Mouse (Mus musculus): Measurements from ENCODE around the gene March6. TPM values are rescaled to one million over a fixed set of nuclear protein-coding genes. Genes with fewer than 3 reads are reported as not detected.

March6 gene
- polyA plus RNA-seq, 1 experiment = 109 TPM

DNA sequence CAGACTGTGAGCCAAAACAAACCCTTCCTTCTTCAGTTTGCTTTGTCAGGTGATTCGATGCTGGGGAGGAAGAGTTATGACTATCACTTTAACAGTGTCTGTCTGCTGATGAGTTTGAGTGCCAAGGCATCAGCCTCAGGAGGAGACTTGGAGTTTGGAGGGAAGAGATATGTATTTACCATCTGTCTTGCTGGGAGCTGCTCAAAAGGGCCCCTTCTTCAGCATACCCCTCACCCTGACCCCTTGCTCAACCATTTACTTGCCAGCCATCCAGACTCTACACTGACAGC is 9.6 kb upstream of the March6 start:
- no peak for DNase-seq (ENCODE audit: low read depth)
- TF ChIP-seq CTCF (IDR thresholded peaks at IDR 0.05; ENCODE audit: borderline replicate concordance, extremely low read depth, insufficient read depth, insufficient read length) = no peak
- no peak for TF ChIP-seq POLR2A (IDR thresholded peaks at IDR 0.05; ENCODE audit: borderline replicate concordance, extremely low read depth, insufficient read depth, insufficient read length, poor library complexity, severe bottlenecking)

- no peak for DNase-seq (ENCODE audit: low read depth)
- TF ChIP-seq POLR2A (IDR thresholded peaks at IDR 0.05; ENCODE audit: borderline replicate concordance, extremely low read depth, insufficient read depth, insufficient read length, poor library complexity, severe bottlenecking) = no peak
- no peak for TF ChIP-seq CTCF (IDR thresholded peaks at IDR 0.05; ENCODE audit: borderline replicate concordance, extremely low read depth, insufficient read depth, insufficient read length)
These were observed 9.0 kb upstream of the March6 start for GRCm38 (mm10) chr15:31539643-31540512.

GRCm38 (mm10) chr15:31538346-31538745 is 7.5 kb upstream of the March6 start:
- TF ChIP-seq CTCF (IDR thresholded peaks at IDR 0.05; ENCODE audit: borderline replicate concordance, extremely low read depth, insufficient read depth, insufficient read length) = no peak
- TF ChIP-seq POLR2A (IDR thresholded peaks at IDR 0.05; ENCODE audit: borderline replicate concordance, extremely low read depth, insufficient read depth, insufficient read length, poor library complexity, severe bottlenecking) = no peak
- no peak for DNase-seq (ENCODE audit: low read depth)

DNA sequence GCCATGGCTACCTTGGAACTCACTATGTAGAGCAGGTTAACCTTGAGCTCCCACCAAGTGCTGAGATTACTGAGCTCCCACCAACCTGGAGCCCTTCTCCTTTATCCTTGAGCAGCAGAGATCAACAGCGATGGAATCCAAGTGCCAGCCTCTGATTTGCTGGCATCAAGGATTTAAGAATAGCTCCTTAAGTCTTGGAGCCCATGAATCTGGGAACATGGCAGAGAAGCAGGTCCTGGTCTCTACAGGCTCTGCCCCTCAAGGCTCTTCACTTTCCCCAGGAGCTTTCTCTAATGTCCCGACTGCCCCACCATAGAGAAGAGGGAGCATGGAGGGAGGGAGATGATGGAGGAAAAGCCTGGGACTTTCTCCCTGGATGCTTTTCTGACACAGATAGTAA is 6.9 kb upstream of the March6 start:
- no peak for DNase-seq (ENCODE audit: low read depth)
- no peak for TF ChIP-seq POLR2A (IDR thresholded peaks at IDR 0.05; ENCODE audit: borderline replicate concordance, extremely low read depth, insufficient read depth, insufficient read length, poor library complexity, severe bottlenecking)

DNA sequence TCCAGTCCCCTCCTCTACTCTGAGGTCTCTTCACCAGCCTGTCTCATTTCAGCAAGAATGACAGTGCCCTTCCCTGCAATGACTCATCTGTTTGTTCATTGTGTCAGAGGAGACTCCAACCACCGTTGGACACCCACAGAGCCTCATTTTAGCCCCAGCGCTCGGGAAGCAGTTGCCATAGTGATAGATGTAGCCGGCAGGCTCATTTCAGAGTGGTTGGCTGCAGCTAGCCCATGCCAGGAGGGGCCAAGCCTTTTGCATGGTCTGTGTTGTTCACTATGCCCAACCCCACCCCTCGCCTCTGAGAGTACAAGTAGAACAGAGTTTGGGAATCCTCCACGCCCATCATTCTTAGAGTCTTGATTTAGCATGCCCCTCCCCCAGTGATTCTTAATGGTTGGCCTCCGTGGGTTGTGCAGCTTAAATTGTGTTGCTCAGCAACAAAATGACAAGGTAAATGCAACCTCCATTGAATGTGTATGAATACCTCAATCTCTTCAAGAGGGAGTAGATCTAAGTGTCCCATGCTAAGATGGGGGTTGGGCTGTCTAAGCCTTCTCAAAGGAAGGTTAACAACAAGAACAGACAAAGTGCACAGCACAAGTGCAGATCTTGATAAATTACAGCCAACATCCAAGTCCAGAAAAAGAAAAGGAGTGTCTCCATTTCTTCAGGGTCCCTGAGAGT is 5.3 kb upstream of the March6 start:
- peak; percentile 90 for DNase-seq (ENCODE audit: low read depth)
- no peak for TF ChIP-seq POLR2A (IDR thresholded peaks at IDR 0.05; ENCODE audit: borderline replicate concordance, extremely low read depth, insufficient read depth, insufficient read length, poor library complexity, severe bottlenecking)
- no peak for TF ChIP-seq CTCF (IDR thresholded peaks at IDR 0.05; ENCODE audit: borderline replicate concordance, extremely low read depth, insufficient read depth, insufficient read length)

GRCm38 (mm10) chr15:31535259-31535855 is 4.5 kb upstream of the March6 start:
- DNase-seq (ENCODE audit: low read depth) = peak; percentile 34
- TF ChIP-seq CTCF (IDR thresholded peaks at IDR 0.05; ENCODE audit: borderline replicate concordance, extremely low read depth, insufficient read depth, insufficient read length) (no peak), POLR2A (IDR thresholded peaks at IDR 0.05; ENCODE audit: borderline replicate concordance, extremely low read depth, insufficient read depth, insufficient read length, poor library complexity, severe bottlenecking) (no peak)

DNA sequence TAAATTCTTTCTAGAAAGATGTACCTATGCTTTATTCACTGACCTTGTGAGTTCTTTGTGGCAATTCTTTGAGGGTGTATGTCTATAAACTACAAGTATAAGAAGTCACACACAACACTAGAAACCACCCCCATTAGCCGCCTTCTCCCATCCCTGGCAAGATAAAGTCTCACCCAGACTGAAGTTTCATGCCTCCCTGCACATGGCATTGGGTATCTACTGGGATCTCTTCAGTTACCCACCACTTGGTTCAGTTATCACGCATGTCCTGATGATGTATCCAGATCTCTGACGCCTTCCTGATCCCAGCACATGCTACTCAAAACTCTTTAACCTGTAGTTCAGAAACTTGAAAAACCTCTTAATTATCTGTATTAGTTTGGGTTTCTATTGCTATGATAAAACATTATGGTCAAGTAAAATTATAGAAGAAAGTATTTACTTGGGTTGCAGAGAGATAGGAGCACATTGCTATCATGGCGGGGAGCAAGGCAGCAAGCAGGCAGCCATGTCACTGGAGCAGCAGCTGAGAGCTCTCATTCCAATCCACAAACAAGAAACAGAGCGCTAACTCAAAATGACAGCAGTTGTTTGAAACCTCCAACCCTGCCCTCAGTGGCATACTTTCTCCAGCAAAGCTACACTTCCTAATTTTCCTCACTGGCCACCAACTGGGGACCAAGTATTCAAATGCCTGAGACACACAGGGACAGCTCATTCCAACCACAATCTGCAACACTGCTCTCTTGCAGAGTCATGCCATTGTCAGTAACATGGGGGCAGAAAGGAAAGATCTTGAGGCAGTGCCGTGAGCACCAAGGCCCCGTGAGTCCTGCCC is 3.8 kb upstream of the March6 start:
- TF ChIP-seq POLR2A (IDR thresholded peaks at IDR 0.05; ENCODE audit: borderline replicate concordance, extremely low read depth, insufficient read depth, insufficient read length, poor library complexity, severe bottlenecking) = no peak
- DNase-seq (ENCODE audit: low read depth) = no peak

DNA sequence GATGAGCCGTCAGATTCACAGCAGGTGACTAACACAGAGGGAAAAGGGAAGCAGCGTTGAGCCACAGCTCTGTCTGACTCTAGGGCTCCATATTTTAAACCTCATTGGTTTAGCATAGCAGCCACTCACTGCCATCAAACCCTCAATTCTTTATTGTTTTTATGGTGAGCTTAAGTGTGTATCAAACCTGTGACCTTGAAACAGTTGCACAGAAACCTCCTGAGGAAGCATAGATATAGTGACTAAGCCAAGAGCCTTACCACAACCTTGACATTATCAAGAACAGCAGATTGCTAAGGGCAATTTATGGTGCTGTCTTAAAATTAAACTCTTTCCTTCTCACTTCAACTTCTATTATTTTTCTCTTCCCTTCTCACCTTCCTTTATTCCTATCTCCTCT is 2.7 kb upstream of the March6 start:
- no peak for DNase-seq (ENCODE audit: low read depth)
- TF ChIP-seq CTCF (IDR thresholded peaks at IDR 0.05; ENCODE audit: borderline replicate concordance, extremely low read depth, insufficient read depth, insufficient read length) (no peak), POLR2A (IDR thresholded peaks at IDR 0.05; ENCODE audit: borderline replicate concordance, extremely low read depth, insufficient read depth, insufficient read length, poor library complexity, severe bottlenecking) (no peak)

DNA sequence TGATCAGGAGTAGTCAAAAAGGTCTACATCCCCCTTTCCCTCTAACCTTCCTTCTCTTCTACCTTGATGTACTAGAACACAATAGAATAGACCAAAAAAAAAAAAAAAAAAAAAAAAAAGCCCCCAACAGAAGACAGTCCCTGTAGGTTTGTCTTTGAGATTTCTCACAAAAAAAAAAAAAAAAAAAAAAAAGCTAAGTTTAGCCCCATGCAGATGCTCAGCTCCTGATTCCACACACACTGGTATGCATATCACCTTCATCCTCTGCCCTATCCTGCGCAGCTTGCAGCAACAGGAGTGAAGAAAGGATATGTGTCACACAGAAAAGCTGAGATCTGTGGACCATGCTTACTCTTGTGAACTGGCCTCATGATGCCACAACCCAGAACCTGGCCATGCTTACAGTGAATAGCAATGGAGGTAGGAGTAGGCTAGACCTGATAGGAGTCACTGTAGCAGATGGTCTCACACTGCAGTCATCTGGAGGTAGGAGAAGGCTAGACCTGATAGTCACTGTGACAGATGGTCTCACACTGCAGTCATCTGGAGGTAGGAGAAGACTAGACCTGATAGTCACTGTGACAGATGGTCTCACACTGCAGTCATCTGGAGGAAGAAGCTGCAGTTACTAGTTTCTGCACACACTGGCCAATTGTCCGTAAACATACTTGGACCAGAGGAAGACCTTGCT is 1.6 kb upstream of the March6 start:
- no peak for TF ChIP-seq POLR2A (IDR thresholded peaks at IDR 0.05; ENCODE audit: borderline replicate concordance, extremely low read depth, insufficient read depth, insufficient read length, poor library complexity, severe bottlenecking)
- no peak for TF ChIP-seq CTCF (IDR thresholded peaks at IDR 0.05; ENCODE audit: borderline replicate concordance, extremely low read depth, insufficient read depth, insufficient read length)
- DNase-seq (ENCODE audit: low read depth) = no peak

DNA sequence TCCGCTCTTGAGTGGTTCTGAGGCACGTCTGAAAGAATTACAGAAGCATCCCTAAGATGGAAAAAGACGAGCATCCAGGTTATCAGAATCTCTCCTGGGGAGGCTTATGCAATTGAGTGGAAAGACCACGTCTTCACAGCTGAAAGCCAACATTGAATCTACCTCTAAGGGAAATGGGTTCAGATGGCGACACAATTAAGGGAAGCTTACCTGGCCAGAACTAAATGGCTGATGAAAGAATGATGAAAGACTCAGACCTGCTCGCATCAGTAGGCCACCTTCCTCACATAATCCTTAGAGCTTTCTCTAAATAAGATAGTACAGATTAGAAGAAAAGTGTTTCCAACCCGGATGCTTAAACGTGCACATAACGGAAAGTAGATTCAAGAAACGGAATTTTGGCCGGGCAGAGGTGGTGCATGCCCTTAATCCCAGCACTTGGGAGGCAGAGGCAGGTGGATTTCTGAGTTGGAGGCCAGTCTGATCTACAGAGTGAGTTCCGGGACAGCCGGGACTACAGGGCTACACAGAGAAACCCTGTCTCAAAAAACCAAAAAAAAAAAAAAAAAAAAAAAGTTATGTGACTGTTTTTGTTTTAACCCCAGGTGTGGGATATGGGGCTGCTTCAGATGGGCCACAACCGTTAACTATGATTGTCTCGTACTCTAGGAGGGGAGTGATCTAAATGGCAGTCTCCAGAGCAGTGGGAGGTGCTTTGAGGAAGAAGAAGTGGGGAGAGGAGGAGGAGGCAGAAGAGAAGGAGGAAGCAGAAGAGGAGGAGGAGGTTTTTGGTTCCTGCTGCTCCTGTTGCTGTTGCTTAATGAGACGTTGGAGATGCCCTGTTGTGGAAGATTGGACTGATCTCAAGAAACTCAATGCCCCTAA is 835 bp upstream of the March6 start:
- DNase-seq (ENCODE audit: low read depth) = no peak
- no peak for TF ChIP-seq POLR2A (IDR thresholded peaks at IDR 0.05; ENCODE audit: borderline replicate concordance, extremely low read depth, insufficient read depth, insufficient read length, poor library complexity, severe bottlenecking)
- TF ChIP-seq CTCF (IDR thresholded peaks at IDR 0.05; ENCODE audit: borderline replicate concordance, extremely low read depth, insufficient read depth, insufficient read length) = no peak
